Mouse (Mus musculus) midbrain, embryonic 15.5 days (tissue): ENCODE data around the gene Nrgn. TPM values are rescaled to one million over a fixed set of nuclear protein-coding genes. Genes with fewer than 3 reads are reported as not detected.

ENCODE experiments used
- ATAC-seq: fragments of 200-750 bp; cut with Nextera tagmentation; replicated peaks from 2 replicates; pipeline ENCODE4 v1.8.0; 2017; ENCODE audit warnings: moderate TSS enrichment
- H3K27ac ChIP-seq: fragments of 300-500 bp; sonication (generic); 2 replicates; pipeline ENCODE4 v1.5.1; 2015; ENCODE audit warnings: mild to moderate bottlenecking, inconsistent platforms
- H3K27me3 ChIP-seq: fragments of 300-500 bp; sonication (generic); replicated peaks from 2 replicates; pipeline ENCODE4 v1.6.1; 2015; ENCODE audit warnings: inconsistent platforms
- H3K36me3 ChIP-seq: fragments of 300-500 bp; sonication (generic); replicated peaks from 2 replicates; pipeline ENCODE4 v1.6.1; 2015; ENCODE audit warnings: inconsistent platforms
- H3K4me1 ChIP-seq: fragments of 300-500 bp; sonication (generic); 2 replicates; pipeline ENCODE4 v1.6.1; 2015; ENCODE audit warnings: inconsistent platforms
- H3K4me2 ChIP-seq: fragments of 300-500 bp; sonication (generic); 2 replicates; pipeline ENCODE4 v1.6.1; 2015; ENCODE audit warnings: inconsistent platforms, mild to moderate bottlenecking, moderate library complexity
- H3K4me3 ChIP-seq: fragments of 300-500 bp; sonication (generic); 2 replicates; pipeline ENCODE4 v1.5.1; 2015; ENCODE audit warnings: mild to moderate bottlenecking, inconsistent platforms
- H3K9ac ChIP-seq: fragments of 300-500 bp; sonication (generic); 2 replicates; pipeline ENCODE4 v1.6.1; 2015; ENCODE audit warnings: mild to moderate bottlenecking, inconsistent platforms
- H3K9me3 ChIP-seq: fragments of 300-500 bp; sonication (generic); 2 replicates; pipeline ENCODE4 v1.6.1; 2016; ENCODE audit warnings: inconsistent platforms
- WGBS: fragments of 180-500 bp; shearing (Covaris S2); methylation state at CpG from one replicate; pipeline ENCODE4 v1.1.7; 2015; ENCODE audit warnings: mixed read lengths; 5-methylcytosine and 5-hydroxymethylcytosine counted together
- polyA plus RNA-seq: library from polyadenylated mRNA; unstranded; fragments of >200 nt; fragmentation: Nextera tagmentation; extraction: Ambion mirVana; gene quantifications from 2 replicates; pipeline ENCODE4 v1.2.1, GENCODE M21; 2015

Nrgn gene
- polyA plus RNA-seq, 1 experiment from 2014 or later: 5.8 TPM

GRCm38 (mm10) chr9:37517467-37517866 lies 35.2 kb downstream of the Nrgn start:
- Histone ChIP-seq H3K4me1 (peaks cover 7% of the 10 kb centered on the region; the same call in 1 of the 2 replicates), H3K4me2 (no peak overlapping the region), H3K9me3 (no peaks in the 10 kb centered on the region), H3K36me3 (no peaks in the 10 kb centered on the region), H3K27me3 (no peaks in the 10 kb centered on the region), H3K27ac (no peak overlapping the region), H3K9ac (no peak overlapping the region), H3K4me3 (no peak overlapping the region)
- no peak for ATAC-seq
- WGBS: 86% methylated on average over 1 of the region's 1 CpGs

DNA sequence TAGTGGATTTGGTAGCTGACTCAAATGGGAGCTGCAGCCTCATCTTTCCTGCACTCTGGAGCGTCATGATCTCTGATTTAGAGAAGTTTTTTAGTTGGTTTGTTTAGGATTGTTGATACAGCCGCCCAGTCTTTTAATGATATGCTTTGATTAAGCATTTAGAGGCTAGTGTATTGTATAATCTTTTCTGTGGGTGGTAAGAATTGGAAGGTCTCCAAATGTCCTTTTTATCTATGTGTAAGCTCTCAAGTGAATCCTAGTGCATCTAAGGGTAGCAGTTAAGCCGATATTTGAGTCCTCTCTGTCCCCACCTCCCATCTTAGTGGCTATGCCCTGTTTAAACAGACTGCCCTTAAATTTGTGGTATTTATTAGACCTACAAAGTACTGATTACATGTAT lies 38.2 kb downstream of the Nrgn start:
- no peak for ATAC-seq
- H3K4me2 ChIP-seq: no peak overlapping the region
- whole genome bisulfite sequencing: 76% methylated on average over 3 of the region's 3 CpGs
- no peaks in the 10 kb centered on the region for H3K27me3 ChIP-seq
- no peaks in the 10 kb centered on the region for H3K36me3 ChIP-seq
- H3K27ac ChIP-seq: no peak overlapping the region
- peaks cover 7% of the 10 kb centered on the region; the same call in 1 of the 2 replicates for H3K4me1 ChIP-seq
- no peak overlapping the region for H3K4me3 ChIP-seq
- H3K9ac ChIP-seq: no peak overlapping the region
- no peaks in the 10 kb centered on the region for H3K9me3 ChIP-seq

- no peaks in the 10 kb centered on the region for H3K36me3 ChIP-seq
- H3K9me3 ChIP-seq: no peaks in the 10 kb centered on the region
- WGBS: 97% methylated on average over 2 of the region's 2 CpGs
- no peak overlapping the region for H3K4me2 ChIP-seq
- H3K4me3 ChIP-seq: no peak overlapping the region
- no peaks in the 10 kb centered on the region for H3K27me3 ChIP-seq
- no peak overlapping the region for H3K27ac ChIP-seq
- H3K9ac ChIP-seq: no peak overlapping the region
- H3K4me1 ChIP-seq: peaks cover under 1% of the 10 kb centered on the region; the same call in 1 of the 2 replicates
- no peak for ATAC-seq
These were observed 40.6 kb downstream of the Nrgn start for GRCm38 (mm10) chr9:37512097-37512496.

DNA sequence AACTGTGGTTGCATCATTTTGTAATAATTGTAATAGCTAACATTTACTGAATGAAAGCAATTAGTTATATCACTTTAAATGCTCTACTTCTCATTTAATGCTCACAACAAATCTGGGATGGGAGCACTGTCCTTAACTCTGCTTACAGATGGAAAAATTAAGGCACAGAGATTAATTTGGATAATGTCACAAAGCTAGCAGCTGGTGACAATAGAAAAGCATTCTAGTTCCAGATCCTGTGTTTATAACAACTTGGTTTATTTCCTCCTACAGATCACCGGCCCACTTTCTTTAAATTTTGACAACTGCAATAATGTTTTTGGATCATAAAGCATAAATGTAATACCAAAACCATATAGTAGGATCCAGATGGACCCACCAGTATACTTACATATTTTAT lies 46.7 kb downstream of the Nrgn start:
- Histone ChIP-seq H3K9me3 (no peaks in the 10 kb centered on the region), H3K4me2 (no peak overlapping the region), H3K9ac (no peak overlapping the region), H3K27ac (no peak overlapping the region), H3K4me1 (no peaks in the 10 kb centered on the region), H3K4me3 (no peak overlapping the region), H3K36me3 (no peaks in the 10 kb centered on the region), H3K27me3 (no peaks in the 10 kb centered on the region)
- ATAC-seq: no peak
- 93% methylated on average over 1 of the region's 1 CpGs for WGBS

- Histone ChIP-seq H3K9ac (no peak overlapping the region), H3K36me3 (no peaks in the 10 kb centered on the region), H3K27me3 (no peaks in the 10 kb centered on the region), H3K4me2 (no peak overlapping the region), H3K4me3 (no peak overlapping the region), H3K4me1 (no peaks in the 10 kb centered on the region), H3K27ac (no peak overlapping the region), H3K9me3 (no peaks in the 10 kb centered on the region)
- ATAC-seq: no peak
These were observed 48.4 kb downstream of the Nrgn start for GRCm38 (mm10) chr9:37504348-37504747.

DNA sequence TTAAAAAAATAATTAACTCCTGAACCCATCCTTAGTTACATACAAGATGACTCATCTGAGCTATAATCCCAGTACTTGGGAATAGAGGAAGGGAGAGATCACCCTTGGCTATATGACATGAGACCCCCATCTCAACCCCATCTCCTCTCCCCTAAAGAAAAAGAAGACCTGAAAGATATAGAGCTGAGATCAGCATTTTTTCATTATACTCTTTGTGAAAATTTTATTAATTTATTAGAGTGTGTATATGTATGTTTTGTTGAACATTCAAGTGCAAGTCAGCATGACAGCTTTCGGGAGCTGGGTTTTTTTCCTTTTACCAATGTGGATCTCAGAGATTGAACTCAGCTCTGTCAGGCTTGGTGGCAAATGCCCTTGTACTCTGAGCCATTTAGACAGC lies 51.5 kb downstream of the Nrgn start:
- H3K9ac ChIP-seq: no peak overlapping the region
- no peak overlapping the region for H3K27ac ChIP-seq
- 94% methylated on average over 1 of the region's 1 CpGs for WGBS
- no peak overlapping the region for H3K4me2 ChIP-seq
- H3K36me3 ChIP-seq: no peaks in the 10 kb centered on the region
- H3K27me3 ChIP-seq: no peaks in the 10 kb centered on the region
- no peak overlapping the region for H3K4me3 ChIP-seq
- H3K4me1 ChIP-seq: no peaks in the 10 kb centered on the region
- no peak for ATAC-seq
- no peaks in the 10 kb centered on the region for H3K9me3 ChIP-seq

DNA sequence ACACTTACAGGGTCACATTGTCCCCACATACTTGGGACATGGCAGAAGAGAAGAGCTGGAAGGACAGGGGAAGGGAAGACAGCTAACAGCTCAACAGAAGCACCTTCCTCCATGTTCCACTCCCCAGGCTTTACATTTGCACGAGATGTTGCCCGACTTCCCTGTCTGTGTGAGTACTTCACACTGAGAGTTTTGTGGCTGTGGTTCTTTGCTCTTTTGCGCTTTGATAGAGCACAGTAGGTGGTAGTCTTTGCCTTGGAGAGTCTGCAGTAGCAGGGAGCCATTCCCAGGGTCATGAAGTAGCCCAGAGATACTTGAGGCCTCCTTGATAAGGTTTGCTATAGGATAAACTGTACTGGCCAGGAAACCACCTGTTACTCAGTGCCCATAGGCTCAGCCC lies 52.5 kb downstream of the Nrgn start:
- H3K4me2 ChIP-seq: no peak overlapping the region
- no peaks in the 10 kb centered on the region for H3K36me3 ChIP-seq
- no peaks in the 10 kb centered on the region for H3K9me3 ChIP-seq
- H3K9ac ChIP-seq: no peak overlapping the region
- ATAC-seq: no peak
- H3K27me3 ChIP-seq: no peaks in the 10 kb centered on the region
- 83% methylated on average over 3 of the region's 3 CpGs for WGBS
- no peaks in the 10 kb centered on the region for H3K4me1 ChIP-seq
- no peak overlapping the region for H3K27ac ChIP-seq
- H3K4me3 ChIP-seq: no peak overlapping the region

GRCm38 (mm10) chr9:37496325-37496724 lies 56.4 kb downstream of the Nrgn start:
- no peak overlapping the region for H3K4me3 ChIP-seq
- no peak overlapping the region for H3K4me2 ChIP-seq
- no peak overlapping the region for H3K9ac ChIP-seq
- H3K4me1 ChIP-seq: peaks cover 8% of the 10 kb centered on the region; the same call in 1 of the 2 replicates
- no peaks in the 10 kb centered on the region for H3K27me3 ChIP-seq
- H3K27ac ChIP-seq: no peak overlapping the region
- H3K9me3 ChIP-seq: no peaks in the 10 kb centered on the region
- no peak for ATAC-seq
- no peaks in the 10 kb centered on the region for H3K36me3 ChIP-seq

- 85% methylated on average over 3 of the region's 3 CpGs for WGBS
- H3K9me3 ChIP-seq: no peaks in the 10 kb centered on the region
- no peak overlapping the region for H3K27ac ChIP-seq
- H3K27me3 ChIP-seq: no peaks in the 10 kb centered on the region
- peaks cover 13% of the 10 kb centered on the region for H3K4me1 ChIP-seq
- no peak overlapping the region for H3K4me3 ChIP-seq
- H3K4me2 ChIP-seq: no peak overlapping the region
- H3K9ac ChIP-seq: no peak overlapping the region
- H3K36me3 ChIP-seq: no peaks in the 10 kb centered on the region
- no peak for ATAC-seq
These were observed 56.9 kb downstream of the Nrgn start for GRCm38 (mm10) chr9:37495761-37496160.

Other genes with a start within 250 kb of the Nrgn start
- 7.9 and 8.7 TPM in 2 replicates for gene Ccdc15, start 204.5 kb downstream of the Nrgn start, polyA plus RNA-seq
- 12.3 and 15.1 TPM in 2 replicates for gene Hepacam, start 185.6 kb downstream of the Nrgn start, polyA plus RNA-seq
- gene Robo4, start 151.0 kb downstream of the Nrgn start, polyA plus RNA-seq: 5.2 and 6.2 TPM in 2 replicates
- 4.8 and 10.0 TPM in 2 replicates for gene Robo3, start 119.7 kb downstream of the Nrgn start, polyA plus RNA-seq
- gene Msantd2, start 63.6 kb downstream of the Nrgn start, polyA plus RNA-seq: 31.9 and 33.8 TPM in 2 replicates
- 47.0 and 49.1 TPM in 2 replicates for gene Esam, start 24.8 kb downstream of the Nrgn start, polyA plus RNA-seq
- 0.46 and 0.59 TPM in 2 replicates for gene Vsig2, start 13.6 kb downstream of the Nrgn start, polyA plus RNA-seq
- gene Siae, start 2.8 kb upstream of the Nrgn start, polyA plus RNA-seq: 11.5 and 12.0 TPM in 2 replicates
- gene Spa17, start 60.8 kb upstream of the Nrgn start, polyA plus RNA-seq: 8.5 and 8.6 TPM in 2 replicates
- 83.6 and 92.9 TPM in 2 replicates for gene Tbrg1, start 104.4 kb upstream of the Nrgn start, polyA plus RNA-seq
- not detected in 2 replicates for gene Panx3, start 116.3 kb upstream of the Nrgn start, polyA plus RNA-seq
- not detected in 2 replicates for gene Olfr160, start 163.3 kb upstream of the Nrgn start, polyA plus RNA-seq
- not detected in 2 replicates for gene Olfr874, start 192.2 kb upstream of the Nrgn start, polyA plus RNA-seq
- gene Olfr875, start 219.0 kb upstream of the Nrgn start, polyA plus RNA-seq: 0.10 TPM in 1 of 2 replicates, not detected in the other